Mouse (Mus musculus) CD4-positive, CD25-positive, alpha-beta regulatory T cell, adult 4 months (primary cell): Measurements from ENCODE around the gene Entpd2. TPM values are rescaled to one million over a fixed set of nuclear protein-coding genes. Genes with fewer than 3 reads are reported as not detected.

Experiments
- ATAC-seq: one replicate; pipeline ENCODE4 v1.8.0; 2017
- polyA plus RNA-seq, 2 experiments: library from polyadenylated mRNA; unstranded; fragments of 100-300 nt; shearing (Covaris generic); gene quantifications; one replicate each; pipeline ENCODE4 v1.2.1; 2017

Gene Entpd2
- polyA plus RNA-seq, 2 experiments from 2014 or later, result not detected

- no peak for ATAC-seq
Observed at GRCm38 (mm10) chr2:25429435-25430180, 33.9 kb downstream of the Entpd2 start.

DNA sequence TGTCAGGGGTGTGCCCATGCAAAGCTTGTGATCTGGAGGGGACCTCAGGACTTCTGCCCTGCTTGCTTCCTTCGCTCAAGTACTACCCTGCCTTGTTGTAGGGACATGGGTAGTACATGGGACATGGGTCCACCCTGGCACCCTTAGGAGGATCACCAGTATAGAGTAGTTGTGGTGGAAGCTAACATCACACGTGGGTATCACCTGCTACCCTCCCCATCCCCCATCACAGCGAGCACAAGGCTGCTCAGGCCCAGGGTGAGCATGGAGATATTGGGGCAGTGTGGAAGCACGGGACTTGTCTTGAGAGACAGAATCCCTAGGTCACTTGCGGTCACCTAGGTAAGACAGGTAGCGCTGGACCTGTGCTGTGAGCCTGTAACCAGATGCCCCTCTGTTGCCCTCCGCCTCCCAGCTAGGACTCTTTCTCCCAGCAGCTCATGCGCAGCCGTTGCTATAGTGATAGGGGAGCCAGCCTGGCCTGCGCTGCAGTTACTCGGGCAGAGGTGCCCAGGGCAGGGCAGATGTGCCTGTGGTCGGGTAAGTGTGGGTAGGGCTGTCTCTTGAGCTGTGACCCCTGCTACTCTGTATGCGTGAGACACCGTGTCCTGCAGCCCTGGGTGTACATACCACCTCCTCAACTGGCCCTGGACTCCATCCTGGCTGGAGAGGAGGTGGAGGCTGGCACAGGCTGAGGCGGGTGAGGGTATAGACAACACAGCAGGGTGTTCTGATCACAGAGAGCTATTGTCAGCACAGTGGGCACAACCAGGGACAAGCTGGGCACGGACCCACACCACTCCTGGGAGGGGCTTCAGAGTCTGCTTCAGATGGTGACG lies 34.9 kb downstream of the Entpd2 start:
- no peak for ATAC-seq

DNA sequence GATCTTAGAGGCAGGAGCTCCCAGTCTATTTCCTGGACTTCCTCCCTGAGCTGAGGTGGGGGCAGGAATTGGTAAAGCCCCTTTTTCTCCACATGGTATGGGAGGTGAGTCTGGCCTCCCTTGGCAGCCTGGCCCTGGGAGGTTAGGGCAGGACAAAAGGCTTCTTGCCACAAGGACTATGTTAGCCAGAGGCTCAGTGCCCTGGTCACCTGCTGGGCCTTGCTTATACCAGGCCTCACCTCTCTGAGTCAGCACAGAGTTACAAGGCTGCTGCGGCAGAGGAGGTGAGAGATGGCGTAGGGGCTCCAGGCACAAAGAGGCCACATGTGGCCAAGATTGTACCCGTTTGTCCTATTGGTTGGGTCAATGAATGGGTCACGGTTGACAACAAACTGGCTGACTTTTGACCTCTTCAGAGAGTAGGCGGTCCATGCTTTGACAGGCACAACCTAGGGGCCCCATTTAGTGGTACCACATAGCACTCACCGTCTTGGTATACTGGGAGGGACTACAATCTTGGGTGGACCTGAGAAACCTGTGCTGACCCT lies 35.7 kb downstream of the Entpd2 start:
- ATAC-seq, result no peak

- ATAC-seq, result no peak
Observed at GRCm38 (mm10) chr2:25432326-25433098, 36.8 kb downstream of the Entpd2 start.

DNA sequence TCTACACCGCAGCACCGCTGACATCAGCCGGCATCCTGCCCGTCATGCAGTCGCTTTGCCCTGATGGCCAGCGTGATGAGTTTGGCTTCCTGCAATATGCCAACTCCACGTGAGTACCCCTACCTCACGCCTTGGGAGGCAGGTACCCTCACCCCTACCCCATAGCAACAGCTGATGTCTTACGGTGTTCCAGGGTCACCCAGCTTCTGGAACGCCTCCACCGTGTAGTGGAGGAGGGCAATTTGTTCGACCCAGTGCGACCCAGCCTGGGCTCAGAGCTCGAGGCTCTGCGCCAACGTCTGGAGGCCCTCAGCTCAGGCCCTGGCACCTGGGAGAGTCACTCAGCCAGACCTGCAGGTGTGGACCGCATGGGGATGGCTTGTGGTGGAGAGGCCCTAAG lies 37.4 kb downstream of the Entpd2 start:
- ATAC-seq, result no peak

DNA sequence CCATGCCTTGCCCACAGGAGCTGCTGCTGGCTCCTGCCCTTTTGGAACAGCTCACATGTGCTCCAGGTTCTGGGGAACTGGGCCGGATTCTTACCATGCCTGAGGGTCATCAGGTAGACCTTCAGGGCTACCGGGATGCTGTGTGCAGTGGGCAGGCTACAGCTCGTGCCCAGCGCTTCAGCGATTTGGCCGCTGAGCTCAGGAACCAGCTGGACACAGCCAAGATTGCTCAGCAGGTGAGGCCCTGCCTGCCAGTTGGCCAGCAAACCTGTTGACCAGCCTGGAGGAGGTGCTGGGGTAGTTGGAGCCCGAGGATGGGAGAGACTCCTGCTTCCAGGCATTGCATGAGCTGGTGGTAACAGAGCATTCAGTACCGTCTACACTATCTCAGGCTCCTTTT lies 38.6 kb downstream of the Entpd2 start:
- ATAC-seq, result no peak

DNA sequence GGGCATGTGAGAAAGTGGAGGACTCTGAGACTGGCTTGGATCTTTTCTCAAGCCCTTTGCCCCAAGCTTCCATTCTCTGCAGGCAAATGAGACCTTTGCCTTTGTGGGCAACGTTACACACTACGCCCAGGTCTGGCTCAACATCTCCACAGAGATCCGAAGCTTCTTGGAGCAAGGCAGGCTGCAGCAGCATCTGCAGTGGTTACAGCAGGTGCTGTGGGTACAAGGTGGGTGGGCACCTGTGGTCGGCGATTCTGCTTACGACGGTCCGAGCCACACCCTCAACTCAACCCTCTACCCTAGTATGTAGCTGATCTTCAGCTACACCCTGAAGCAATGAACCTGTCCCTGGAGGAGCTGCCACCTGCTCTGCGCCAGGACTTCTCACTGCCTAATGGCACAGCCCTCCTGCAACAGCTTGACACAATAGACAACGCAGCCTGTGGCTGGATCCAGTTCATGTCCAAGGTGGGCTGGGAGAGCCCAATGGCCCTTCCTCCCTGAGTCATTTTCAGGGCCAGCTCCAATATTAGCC lies 40.7 kb downstream of the Entpd2 start:
- no peak for ATAC-seq

- ATAC-seq, result no peak
Observed at GRCm38 (mm10) chr2:25441067-25441466, 45.4 kb downstream of the Entpd2 start.

- ATAC-seq, result no peak
Observed at GRCm38 (mm10) chr2:25442682-25443081, 47.0 kb downstream of the Entpd2 start.

Other genes starting within 250 kb of the Entpd2 start
- gene Nrarp, start 215.1 kb upstream of the Entpd2 start, polyA plus RNA-seq, result under 1 TPM in 1 of 2 experiments, not detected in 1; 0.28 TPM
- gene Tor4a, start 199.0 kb upstream of the Entpd2 start, polyA plus RNA-seq, result 10 to 100 TPM; 60.5 to 94.3 TPM
- gene Nelfb, start 184.4 kb upstream of the Entpd2 start, polyA plus RNA-seq, result 10 to 100 TPM; 48.2 to 55.8 TPM
- not detected for gene Stpg3, start 181.2 kb upstream of the Entpd2 start, polyA plus RNA-seq
- gene Fam166a, start 177.1 kb upstream of the Entpd2 start, polyA plus RNA-seq, result not detected
- 100 to 1,000 TPM in 1 of 2 experiments, 10 to 100 TPM in 1; 94.5 to 120 TPM for gene Tubb4b, start 171.2 kb upstream of the Entpd2 start, polyA plus RNA-seq
- gene Slc34a3, start 161.5 kb upstream of the Entpd2 start, polyA plus RNA-seq, result not detected
- gene Rnf224, start 159.1 kb upstream of the Entpd2 start, polyA plus RNA-seq, result not detected
- under 1 TPM; 0.38 to 0.57 TPM for gene Rnf208, start 153.6 kb upstream of the Entpd2 start, polyA plus RNA-seq
- gene Cysrt1, start 153.4 kb upstream of the Entpd2 start, polyA plus RNA-seq, result not detected
- 1 to 10 TPM; 5.9 to 7.1 TPM for gene AL732309.1, start 149.0 kb upstream of the Entpd2 start, polyA plus RNA-seq
- 10 to 100 TPM in 1 of 2 experiments, 1 to 10 TPM in 1; 9.5 to 10.4 TPM for gene Tmem203, start 140.4 kb upstream of the Entpd2 start, polyA plus RNA-seq
- gene Tprn, start 133.3 kb upstream of the Entpd2 start, polyA plus RNA-seq, result 1 to 10 TPM; 1.8 to 3.8 TPM
- gene Ssna1, start 123.4 kb upstream of the Entpd2 start, polyA plus RNA-seq, result 100 to 1,000 TPM; 124 to 131 TPM
- 10 to 100 TPM; 34.8 to 54.1 TPM for gene Anapc2, start 123.4 kb upstream of the Entpd2 start, polyA plus RNA-seq
- gene Tmem210, start 107.7 kb upstream of the Entpd2 start, polyA plus RNA-seq, result not detected
- not detected for gene Lrrc26, start 106.0 kb upstream of the Entpd2 start, polyA plus RNA-seq
- not detected for gene Grin1, start 76.7 kb upstream of the Entpd2 start, polyA plus RNA-seq
- gene Man1b1, start 63.5 kb upstream of the Entpd2 start, polyA plus RNA-seq, result 10 to 100 TPM; 21.7 to 32.4 TPM
- gene Dpp7, start 39.5 kb upstream of the Entpd2 start, polyA plus RNA-seq, result 10 to 100 TPM; 15.5 to 24.6 TPM
- gene Uap1l1, start 30.2 kb upstream of the Entpd2 start, polyA plus RNA-seq, result 10 to 100 TPM; 18.0 to 18.8 TPM
- 1 to 10 TPM in 1 of 2 experiments, under 1 TPM in 1; 0.58 to 1.2 TPM for gene Sapcd2, start 23.6 kb upstream of the Entpd2 start, polyA plus RNA-seq
- gene Npdc1, start 3.5 kb downstream of the Entpd2 start, polyA plus RNA-seq, result 1 to 10 TPM; 1.4 to 2.3 TPM
- gene Fut7, start 27.4 kb downstream of the Entpd2 start, polyA plus RNA-seq, result 10 to 100 TPM in 1 of 2 experiments, 1 to 10 TPM in 1; 4.0 to 11.7 TPM
- gene Abca2, start 32.8 kb downstream of the Entpd2 start, polyA plus RNA-seq, result 10 to 100 TPM; 31.9 to 45.3 TPM
- 1 to 10 TPM; 1.2 to 2.2 TPM for gene Clic3, start 61.0 kb downstream of the Entpd2 start, polyA plus RNA-seq
- gene Paxx, start 65.2 kb downstream of the Entpd2 start, polyA plus RNA-seq, result 100 to 1,000 TPM in 1 of 2 experiments, 10 to 100 TPM in 1; 74.7 to 102 TPM
- not detected for gene Ptgds, start 74.2 kb downstream of the Entpd2 start, polyA plus RNA-seq
- gene Lcn12, start 98.0 kb downstream of the Entpd2 start, polyA plus RNA-seq, result not detected
- 100 to 1,000 TPM in 1 of 2 experiments, 10 to 100 TPM in 1; 60.7 to 143 TPM for gene Fbxw5, start 104.9 kb downstream of the Entpd2 start, polyA plus RNA-seq
- gene C8g, start 105.8 kb downstream of the Entpd2 start, polyA plus RNA-seq, result 1 to 10 TPM; 4.5 to 4.6 TPM
- gene Traf2, start 151.1 kb downstream of the Entpd2 start, polyA plus RNA-seq, result 100 to 1,000 TPM in 1 of 2 experiments, 10 to 100 TPM in 1; 83.7 to 125 TPM
- gene Edf1, start 162.0 kb downstream of the Entpd2 start, polyA plus RNA-seq, result 100 to 1,000 TPM; 257 to 281 TPM
- 1 to 10 TPM; 1.6 to 4.7 TPM for gene Mamdc4, start 179.0 kb downstream of the Entpd2 start, polyA plus RNA-seq
- 10 to 100 TPM; 53.9 to 66.8 TPM for gene Phpt1, start 179.3 kb downstream of the Entpd2 start, polyA plus RNA-seq
- gene Ajm1, start 185.9 kb downstream of the Entpd2 start, polyA plus RNA-seq, result not detected
- gene Rabl6, start 212.6 kb downstream of the Entpd2 start, polyA plus RNA-seq, result 10 to 100 TPM; 17.0 to 20.1 TPM
- not detected for gene Ccdc183, start 221.8 kb downstream of the Entpd2 start, polyA plus RNA-seq
- under 1 TPM in 1 of 2 experiments, not detected in 1; 0.94 TPM for gene Tmem141, start 226.1 kb downstream of the Entpd2 start, polyA plus RNA-seq
- gene Fcna, start 232.2 kb downstream of the Entpd2 start, polyA plus RNA-seq, result 1 to 10 TPM; 1.8 to 3.5 TPM